Mouse (Mus musculus) mesoderm, embryonic 11.5 days (tissue): Measurements from ENCODE around the gene Cyth1.
A peak's percentile ranks its signal among the peaks of the same experiment; 100 is the strongest.

Experiments used
- DNase-seq: peaks from one replicate; pipeline ENCODE4 v3.0.0-alpha.2; 2012; ENCODE audit warnings: low read depth, low spot score

Gene Cyth1

DNA sequence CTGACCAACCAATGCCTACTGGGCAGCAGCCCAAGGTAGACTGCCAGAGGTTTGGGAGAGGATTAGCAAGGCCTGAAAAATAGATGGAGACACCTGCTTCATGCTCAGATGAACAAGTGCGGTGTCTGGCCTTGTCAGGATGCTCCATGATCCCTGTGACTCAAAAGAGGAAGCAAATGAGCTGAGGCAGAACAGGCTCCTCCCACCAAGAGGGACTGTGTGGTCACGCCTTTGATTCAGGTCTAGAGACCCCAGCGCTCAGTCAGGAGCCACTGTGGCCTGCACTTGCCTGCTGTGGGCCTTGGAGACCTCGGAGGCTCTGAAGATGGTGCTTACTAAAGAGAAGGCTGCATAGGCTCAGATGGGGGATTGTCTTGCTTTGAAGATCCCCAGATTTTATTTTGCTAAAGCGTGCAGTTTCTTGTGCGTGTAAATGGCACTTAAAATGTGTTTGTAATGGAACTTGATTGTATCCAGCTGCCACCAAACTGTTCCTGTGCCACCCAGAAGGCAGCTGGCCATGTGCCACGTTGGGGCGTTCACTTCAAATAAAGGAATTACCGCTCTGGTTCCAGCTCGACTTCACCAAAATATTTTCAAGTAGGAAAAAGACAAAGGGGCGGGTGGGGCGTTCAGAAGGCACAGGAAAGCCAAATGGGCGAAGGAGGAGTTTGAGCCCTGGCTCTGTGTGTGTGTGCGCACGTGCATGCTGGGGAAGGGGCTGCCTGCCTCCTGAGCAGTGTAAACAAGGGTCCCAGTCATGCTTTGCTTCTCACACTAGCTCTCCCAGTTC is 6.0 kb upstream of the Cyth1 start:
- no peak for DNase-seq

DNA sequence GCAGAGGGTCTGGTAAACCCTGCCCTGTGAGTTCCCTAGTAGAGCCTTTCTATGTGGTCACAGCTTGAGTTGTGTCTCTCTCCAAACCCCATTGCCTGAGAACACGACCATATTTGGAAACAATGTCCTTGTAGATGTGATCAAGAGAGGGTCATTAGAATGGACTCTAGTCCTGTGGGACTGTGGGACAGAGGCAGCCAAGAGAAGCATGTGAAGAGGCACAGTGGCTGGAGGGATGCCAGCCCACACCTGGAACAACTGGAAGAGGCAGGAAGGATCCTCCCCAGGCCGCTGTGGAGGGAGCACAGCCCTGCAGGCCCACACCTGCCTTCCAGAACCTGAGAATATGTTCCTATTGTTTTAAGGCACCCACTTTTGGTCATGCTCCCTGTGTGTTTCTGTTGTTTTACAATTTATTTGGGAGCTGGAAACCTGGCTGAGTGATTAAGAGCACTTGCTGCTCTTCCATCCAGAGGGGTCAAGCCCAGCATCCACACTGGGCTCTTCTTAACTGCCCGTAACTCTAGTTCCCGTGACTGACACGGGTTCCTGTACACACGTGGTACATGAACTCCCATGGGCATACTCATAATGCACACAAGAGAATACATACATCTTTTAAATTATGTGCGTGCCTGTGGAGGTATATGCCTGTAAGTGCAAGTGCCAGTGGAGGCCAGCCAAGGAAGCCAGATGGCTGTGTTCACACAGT is 5.2 kb upstream of the Cyth1 start:
- no peak for DNase-seq

DNA sequence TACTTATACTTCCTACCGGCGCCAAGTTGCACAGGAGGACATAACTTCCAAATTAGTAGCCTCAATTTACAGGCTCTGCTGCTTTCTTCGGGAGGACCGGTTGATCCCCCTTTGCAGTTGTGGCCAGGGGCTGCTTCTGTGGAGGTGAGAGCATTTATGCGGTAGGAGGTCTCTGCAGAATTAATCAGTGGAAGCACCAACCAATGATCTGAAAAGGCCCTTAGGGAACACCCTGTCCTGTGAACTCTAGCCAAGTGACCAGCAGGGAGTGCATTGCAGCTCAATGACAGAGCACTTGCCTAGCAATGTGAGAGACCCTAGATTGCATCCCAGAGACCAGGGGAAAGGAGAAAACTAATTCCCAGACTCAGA is 606 bp upstream of the Cyth1 start:
- peak; percentile 35 for DNase-seq

DNA sequence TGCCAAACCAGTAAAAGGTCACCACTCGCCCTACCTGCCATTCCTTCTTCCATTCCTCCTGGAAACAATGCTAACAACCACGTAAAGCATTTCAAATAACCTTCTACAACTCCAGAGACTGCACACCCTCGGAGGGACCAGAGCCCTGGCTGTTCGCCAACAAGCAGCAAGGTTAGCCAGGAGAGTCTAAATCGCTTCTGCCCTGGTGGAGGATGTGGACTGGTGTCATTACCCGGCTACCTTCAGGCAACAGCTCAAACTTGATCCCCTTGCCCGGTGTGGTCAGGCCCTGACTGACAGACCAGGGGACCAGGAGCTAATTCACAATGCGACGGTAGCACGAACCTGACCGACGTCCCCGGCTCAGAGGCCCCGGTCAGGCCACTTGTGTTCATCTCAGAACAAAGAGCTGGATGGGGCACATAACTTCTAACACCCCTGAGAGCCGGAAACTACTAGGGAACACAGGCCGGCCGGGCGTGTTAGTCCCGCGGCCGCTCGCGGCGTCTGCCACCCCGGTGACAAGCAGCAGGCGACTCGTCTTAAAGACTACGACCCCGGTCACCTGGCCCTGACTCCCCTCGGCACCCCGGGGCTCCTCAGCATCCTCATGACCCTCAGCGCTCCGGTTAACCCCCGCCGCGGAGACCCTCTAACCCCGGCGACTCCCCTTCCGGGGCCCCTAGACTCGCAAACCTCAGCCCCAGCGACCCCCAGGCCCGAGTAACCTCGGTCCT is 865 bp downstream of the Cyth1 start:
- peak; percentile 47 for DNase-seq

DNA sequence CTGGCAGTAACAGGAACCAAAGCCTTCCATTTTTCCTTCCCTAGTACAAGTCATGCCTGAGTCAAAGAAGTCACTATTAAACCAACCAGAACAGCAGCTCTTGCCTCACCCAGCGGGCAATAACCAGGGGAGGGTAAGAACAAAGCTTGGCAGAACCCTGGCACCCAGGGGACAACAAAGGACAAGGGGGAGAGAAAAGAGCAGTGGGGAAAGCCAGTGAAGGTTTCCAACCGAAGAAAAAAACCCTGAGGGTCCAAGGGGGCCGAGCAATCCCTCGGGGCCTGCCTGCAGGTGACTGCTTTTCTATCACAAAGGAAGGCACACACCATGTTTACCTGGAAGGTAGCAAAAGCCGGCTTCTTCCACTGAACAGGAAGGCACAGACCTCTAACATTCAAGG is 1.7 kb downstream of the Cyth1 start:
- DNase-seq = no peak

DNA sequence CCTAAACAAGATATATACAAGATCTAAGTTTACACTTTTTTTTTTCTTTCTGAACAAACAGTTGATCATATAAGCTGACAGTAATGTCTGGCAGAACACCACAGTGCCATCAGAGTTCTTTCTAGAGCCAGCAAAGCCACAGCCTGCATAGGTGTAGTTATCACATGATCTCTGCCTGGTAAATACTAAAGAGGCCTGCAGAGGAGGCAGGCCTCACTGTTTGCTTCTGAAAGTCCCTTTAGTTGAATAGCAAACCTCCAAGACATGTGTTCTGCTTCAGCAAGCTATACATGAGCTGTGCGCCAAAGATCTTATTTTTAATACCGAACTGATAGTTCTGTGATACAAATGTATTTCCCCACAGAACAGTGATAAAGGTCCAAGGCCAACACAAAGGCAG is 3.3 kb downstream of the Cyth1 start:
- no peak for DNase-seq

DNA sequence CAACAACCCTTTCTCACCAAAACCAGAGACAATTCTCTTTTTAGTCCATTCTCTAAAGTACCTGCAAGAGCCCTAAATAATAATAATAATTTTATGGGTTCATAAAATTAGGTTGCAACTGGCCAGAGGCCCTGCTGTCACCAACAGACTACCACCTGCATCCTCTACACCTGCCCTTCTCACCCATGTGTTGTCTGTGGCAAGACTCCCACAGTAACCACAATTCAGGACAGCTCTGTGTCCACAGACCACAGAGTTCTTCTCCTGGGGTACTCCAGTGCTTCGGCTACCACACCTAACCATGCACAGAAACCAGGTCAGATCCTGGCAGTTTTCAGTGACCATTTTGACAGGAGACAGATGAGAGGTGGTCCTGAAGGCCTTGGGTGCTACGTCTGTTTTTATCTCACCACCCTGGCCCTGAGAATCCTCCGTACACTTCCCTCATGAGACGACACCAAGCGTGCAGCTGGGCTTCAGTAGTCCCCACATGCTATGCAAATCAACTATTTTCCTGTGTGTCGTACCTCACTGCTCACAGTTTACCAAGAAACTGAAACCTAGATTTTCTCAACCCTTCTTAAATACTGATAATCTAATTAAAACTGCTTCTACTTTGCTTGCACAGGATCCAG is 4.6 kb downstream of the Cyth1 start:
- no peak for DNase-seq

DNA sequence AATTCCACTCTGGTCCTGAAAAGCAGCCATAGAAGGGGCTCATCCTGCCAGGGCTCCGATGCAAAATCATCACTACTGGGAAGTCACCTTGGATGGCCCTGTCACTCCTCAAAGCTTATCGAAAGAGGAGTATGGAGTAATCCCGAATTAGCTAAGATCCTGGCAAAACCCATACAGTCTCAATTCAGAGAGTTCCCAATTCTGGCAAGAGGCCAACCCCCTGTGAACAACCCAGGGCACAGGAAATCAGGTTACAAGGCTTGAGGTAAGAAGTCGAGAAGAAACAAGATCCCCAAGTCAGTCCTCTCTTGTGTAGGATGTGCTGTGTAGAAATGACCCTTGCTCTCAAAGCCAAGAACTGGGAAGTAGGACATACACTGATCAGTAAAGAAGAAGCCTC is 5.9 kb downstream of the Cyth1 start:
- no peak for DNase-seq

DNA sequence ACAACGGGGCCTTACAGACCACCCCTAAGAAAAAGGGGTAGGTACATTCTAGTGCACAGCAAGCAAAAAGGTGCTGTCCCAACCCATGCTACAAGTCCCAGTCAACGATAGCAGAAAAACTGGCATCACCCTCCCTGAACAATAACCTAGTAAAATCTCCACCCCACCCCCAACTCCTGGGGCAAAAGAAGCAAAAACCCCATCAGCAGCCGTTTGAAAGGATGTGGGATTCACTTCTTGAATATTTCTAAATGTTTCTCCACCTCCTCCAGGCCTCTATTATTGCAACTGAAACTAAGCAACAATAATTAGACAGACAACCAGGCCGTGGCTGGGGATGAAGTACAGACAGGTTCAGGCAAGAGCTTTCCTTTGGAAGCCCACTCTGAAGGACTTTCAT is 8.0 kb downstream of the Cyth1 start:
- DNase-seq = no peak

DNA sequence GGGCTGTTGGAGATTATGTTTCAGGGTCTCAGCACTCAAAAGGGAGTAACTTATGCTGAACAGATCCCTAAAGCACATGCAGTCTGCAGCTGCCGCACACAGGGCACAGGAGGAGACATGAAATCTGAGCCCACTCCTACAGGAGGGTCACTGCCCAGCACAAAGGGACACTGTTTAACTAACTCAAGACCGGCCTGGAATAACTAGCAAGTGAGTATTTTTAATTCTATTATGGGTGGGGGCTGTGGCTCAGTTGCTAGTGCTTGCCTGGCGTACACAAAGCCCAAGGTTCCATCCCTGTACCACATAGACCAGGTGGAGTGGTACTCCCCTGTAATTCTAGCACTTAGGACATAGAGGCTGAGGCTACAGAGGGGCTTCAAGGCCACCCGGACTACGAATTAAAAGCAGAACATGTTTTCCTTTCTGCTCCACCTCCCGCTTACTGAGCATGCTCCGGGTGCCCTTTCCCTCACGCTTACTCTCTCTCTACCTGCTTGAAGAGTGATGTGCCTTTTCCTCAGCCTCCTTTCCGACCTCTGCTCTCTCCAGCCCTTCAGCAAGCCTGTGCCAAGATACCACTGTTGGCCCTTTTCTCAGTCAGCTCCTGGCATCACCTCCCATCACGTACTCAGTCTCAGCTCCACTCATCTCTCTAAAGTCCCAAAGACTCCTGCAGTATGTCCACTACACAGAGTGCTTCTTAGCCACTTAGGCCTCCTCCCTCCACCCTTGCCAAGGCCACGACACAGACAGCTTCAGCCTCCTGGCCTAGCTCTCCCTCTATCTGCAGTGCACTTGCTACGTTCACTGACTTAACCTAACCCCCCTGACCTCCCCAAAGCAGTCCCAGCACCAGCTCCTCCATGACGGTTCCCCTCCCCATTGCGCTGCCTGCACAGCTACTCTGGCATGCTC is 8.9 kb downstream of the Cyth1 start:
- DNase-seq = peak; percentile 80

DNA sequence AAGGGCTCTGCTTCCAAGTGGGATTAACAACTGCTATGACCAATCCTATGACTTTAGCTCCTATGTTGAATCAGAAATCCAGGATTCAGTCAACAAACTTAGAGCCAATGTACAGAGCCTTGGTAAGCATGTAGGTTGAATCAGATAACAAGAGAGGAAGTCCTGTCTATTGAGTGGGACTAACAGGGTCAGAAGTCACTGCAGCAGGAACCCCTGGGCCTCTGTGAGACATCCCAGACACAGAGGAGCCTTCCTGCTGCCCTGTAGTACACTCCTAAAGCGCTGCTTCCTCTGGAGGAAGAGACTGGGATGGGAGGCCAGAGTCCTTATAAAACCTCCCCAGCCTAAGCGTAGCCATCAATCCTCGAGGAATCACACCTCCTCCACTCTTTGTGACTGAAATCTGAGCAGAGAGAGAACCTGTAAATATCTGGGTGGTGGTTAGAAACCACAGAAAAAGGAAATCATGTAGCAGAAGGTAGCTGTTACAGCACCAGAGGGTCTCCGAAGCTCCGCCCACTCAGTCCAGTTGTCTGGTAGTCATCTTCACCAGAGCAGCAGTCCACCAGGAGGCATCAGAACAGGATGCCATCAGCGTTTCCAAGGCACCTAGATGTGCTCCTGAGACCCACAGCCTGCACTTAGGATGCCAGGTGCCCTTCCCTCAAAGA is 11.7 kb downstream of the Cyth1 start:
- peak; percentile 14 for DNase-seq

DNA sequence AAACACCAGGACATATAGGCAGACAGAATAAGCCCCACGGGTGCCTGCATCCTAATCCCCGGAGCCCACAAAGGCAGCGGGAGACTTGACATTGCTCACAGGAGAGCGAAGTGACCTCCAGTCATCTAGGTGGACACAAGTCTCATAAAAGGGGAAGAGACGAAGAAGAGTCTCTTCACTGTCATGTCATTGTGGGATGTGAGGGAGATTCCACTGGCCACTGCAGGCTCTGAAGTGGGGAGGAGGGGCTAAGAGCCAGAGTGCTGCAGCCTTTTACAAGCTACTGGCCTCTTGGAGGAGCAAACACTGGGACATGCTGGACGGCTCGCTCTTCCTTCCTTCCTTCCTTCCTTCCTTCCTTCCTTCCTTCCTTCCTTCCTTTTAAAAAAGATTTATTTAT is 13.5 kb downstream of the Cyth1 start:
- no peak for DNase-seq

DNA sequence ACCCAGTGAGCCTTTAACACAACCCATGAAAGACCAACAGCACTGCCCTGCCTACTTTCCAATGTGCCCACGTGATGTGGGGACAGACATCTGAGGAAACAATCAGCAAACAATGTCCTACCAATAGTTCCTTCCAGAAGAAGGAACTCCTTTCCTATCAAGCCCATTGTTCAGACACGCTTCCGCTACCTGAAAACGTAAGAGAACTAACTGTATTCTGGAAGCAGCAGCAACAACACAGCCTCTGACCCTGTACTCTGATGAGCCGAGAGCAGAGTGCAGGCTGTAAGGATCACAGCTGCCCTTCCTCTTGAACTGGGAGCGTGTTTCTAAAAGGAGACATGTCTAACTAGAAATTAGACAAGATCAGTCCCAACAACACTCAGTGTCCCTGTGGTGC is 13.9 kb downstream of the Cyth1 start:
- DNase-seq = no peak

DNA sequence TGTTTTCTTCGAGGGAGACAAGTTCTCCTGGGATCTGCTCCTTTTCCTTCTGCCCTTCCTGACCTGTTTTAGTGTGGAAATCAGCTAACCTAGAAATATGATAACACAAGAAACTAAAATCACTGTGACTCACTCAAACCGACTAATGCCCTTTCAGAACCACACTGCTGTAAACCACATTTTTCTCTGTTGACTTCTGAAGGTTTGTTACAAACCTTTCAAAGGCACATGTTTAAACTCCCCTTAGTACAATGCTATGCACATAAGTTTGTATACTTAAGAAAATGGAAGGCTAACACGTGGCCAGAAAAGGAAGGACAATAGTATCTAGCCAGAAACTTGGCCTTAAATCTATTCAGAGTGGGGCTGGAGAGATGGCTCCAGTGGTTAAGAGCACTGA is 14.5 kb downstream of the Cyth1 start:
- no peak for DNase-seq

DNA sequence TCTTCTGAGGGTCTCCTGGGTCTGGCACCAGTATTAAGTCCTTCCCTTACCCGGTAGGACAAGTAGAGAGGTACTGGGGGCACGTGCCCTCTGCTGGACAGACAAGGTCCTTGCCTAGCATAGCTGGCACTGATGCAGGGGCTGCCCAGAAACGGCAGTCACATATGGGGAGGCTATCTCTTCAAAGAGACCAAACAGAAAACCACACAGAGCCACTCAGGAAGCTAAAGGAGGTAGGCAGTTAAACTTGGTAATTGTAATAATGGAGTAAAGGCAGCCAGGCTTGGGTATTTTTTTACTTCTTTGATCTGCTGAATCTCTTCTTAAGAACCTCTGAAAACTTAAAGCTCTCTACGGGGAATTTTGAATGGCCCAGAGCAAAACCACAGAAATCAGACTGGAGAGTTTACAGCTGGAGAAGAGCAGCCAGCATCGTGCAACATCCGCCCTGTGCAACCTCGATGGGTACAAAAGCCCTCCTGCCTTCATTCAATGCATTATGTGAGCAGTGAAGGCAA is 16.0 kb downstream of the Cyth1 start:
- no peak for DNase-seq

DNA sequence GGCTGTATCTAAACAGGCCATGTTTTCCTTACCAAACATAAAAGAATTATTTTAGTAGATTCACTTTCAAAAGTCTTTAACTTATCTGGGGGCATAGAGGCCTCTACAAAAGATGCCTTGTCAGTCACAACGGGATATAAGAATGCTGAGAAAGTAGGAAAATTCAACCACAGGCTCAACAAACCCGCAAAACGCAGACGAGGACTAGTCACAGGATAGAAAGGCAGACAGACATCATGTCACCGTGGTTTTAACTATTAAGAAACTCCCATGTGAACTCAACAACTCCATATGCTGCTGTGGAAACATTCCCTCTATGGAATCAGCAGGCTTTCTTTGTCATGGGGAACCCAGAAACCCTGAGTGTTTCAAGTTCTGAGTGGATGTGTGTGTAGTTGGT is 18.5 kb downstream of the Cyth1 start:
- DNase-seq = no peak

DNA sequence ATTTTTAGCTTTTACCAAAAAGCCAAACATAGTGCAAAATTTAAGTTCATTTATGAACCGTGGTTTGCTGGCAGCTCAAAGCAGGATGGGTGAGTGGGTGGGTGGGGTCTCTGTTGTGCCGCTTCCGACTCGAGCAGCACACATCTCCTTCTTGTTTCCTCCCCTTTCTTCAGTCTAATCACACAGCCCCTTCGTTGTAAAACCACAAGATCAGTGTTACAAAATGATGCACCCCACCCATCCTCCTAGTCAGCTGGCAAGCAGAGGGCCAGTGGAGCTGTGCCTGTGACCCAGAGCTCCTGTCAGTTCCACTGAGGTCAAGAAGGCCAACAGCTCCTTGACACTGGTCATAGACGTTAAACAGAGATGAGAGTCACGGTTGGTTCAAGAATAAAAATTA is 20.7 kb downstream of the Cyth1 start:
- DNase-seq = no peak

DNA sequence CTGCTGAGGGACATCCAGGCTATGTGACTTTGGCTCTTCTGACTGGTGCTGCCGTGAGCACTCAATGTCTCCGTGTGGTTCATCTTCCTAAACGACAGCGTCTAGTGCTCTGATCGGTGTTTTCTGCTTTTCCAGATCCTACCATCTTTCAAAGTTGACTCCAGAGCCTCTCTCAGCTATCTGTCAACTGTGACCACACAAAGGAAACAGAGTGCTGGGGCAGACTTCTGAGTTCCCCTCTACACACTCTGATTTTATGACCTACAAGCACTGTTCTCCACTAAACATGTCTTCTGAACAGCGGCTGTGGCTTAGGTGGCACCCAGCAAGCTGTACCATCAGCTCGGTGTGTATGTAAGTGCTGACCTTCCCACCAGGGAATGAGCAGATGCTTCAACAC is 21.5 kb downstream of the Cyth1 start:
- no peak for DNase-seq

DNA sequence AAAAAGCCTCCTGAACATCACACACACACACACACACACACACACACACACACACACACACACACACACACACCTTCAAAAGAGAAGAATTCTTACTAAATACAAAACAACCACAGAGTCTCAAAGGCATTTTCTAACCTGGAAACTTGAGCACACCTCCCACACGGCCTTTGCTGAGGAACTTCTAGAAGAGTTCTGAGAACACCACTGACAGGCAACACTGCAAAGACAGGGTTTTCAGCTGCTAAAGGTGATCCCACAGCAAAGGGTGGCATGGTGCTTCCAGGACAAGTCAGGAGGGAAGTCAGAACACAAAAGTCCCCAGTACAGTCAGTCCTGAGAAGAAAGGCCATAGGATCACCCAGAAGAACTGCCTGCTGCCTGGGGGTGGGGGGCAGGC is 22.5 kb downstream of the Cyth1 start:
- no peak for DNase-seq

DNA sequence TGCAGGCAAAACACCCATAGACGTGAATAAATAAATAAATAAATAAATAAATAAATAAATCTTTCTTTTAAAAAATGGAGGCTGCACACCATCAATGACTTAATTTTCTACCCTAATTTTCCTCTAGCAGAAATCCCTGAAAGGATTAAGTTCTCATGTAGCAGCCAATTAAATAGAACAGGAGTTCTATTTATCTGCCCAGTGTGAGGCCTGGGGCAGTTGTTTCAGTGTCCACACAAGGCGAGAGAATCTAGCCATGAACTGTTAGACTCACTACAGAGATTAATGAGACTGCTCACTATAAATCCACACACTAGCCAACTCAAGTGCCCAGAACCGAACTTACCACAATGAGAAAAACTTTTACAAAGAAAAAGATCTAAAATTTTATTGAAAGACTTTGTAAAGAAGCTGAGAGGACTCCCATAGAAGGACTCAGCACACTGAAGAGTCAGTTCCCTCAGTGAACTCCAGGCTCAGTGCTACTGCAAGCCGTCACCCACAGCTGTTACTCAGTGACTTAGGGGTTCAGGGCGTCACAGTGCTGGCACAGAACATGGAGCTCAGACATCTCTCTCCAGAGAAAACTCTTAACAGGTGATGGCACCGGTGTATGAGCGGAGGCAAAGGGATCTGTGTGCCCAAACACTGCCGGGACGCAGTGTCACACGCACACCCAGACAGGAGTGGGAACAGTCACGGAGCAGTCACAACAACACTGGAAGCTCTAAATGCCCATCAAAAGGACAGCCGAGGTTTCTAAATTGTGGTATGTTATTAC is 23.1 kb downstream of the Cyth1 start:
- no peak for DNase-seq
